Mouse (Mus musculus) kidney, adult 9 months (tissue): ENCODE measurements at regions not wholly inside any gene's neighbourhood (a gene's known extent, or its start where the extent isn't known, plus 50 kb on each side); places are given as distances from the start of the nearest gene placed in this dataset.
A peak's percentile ranks its signal among the peaks of the same experiment; 100 is the strongest.

Source experiments
- DNase-seq: peaks from one replicate; pipeline ENCODE4 v3.0.0; 2022

DNA sequence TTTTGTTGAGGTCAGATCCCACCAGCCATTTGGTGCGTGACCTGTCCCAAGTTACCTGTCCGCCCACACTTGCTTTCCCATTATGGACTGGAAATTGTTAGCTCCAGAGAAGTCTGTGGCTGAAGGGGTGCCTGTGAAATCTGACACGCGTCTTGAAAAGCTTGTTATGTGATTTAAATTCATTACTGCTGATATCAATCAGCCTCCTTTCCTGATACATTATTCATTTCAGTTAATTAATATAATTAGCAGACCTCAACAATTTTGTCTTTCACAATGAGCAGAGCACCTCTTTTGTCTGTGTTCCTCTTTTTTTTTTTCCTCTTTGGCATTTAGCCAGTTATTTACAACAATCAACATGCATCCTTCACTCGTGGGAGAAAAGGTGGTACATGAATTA lies 58.6 kb upstream of the Grip1 start:
- no peak for DNase-seq

DNA sequence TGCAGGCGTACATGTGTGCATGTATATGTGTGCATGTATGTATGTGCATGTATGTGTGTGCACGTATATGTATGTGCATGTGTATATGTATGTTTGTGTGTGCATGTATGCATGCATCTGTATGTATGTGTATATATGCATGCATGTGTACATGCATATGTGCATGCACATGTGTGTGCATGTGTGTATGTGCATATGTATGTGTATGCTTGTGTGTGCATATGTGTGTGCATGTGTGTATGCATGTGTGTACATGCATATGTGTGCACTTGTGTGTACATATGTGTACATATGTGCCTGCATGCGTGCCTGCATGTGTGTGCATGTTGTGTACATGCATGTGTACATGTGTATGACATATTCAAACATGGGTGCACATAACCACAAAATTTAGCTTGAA lies 65.7 kb upstream of the Grip1 start:
- no peak for DNase-seq

DNA sequence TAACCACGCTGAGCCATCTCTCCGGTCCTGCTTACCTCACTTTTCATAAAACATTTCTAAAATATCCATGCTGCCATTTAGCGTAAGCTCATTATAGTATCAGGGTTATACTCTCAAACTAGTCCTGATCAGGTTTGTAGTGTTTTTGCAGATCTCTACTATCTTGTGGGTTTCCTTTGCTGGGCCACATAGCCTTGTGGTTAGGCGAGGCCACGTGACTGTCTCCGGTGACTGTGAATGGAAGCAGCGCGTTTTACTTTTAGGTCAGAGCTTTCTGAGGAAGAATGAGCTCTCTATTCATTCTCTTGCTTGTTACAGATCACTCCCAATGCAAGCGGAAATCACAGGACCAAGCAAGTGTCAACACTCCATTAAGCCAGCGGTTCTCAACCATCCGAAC lies 71.4 kb upstream of the Grip1 start:
- DNase-seq = no peak

DNA sequence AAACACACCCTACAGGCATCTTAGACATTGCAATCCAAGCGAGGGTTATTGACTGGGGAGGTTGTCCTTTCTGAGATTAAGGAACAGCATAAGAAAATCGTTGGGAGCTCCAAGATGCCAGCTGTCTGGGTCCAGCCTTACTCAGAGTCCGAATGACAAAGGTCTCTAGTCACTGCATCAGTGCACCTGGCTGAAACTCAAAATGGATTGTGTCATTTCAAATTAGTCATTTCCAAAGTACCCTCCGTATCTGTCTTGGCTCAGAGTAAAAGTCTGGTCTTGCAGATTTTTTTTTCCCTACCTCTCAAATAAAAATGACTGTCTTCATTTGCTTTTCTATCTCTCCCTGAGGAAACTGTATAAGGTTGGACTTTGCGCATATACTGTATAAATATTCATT lies 85.1 kb upstream of the Grip1 start:
- peak; percentile 14 for DNase-seq

DNA sequence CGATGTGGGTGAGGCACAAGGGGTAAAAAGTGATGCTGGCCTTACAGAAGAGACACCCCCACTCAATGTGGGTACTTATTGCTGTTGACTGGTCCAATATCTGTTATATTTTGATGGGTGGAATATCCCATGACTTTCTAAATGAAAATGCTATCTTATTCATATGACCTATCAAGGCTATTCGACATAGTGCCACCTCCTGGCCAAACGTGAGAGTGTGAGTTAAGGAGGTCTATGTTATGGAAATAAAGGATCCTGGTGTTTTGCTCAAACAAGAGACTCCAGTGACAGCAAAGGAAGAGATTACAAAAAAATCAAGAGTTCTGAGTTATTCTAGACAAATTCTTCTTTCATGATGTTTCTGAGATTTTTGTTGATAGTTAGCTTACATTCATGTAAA lies 90.0 kb upstream of the Grip1 start:
- DNase-seq = peak; percentile 51

DNA sequence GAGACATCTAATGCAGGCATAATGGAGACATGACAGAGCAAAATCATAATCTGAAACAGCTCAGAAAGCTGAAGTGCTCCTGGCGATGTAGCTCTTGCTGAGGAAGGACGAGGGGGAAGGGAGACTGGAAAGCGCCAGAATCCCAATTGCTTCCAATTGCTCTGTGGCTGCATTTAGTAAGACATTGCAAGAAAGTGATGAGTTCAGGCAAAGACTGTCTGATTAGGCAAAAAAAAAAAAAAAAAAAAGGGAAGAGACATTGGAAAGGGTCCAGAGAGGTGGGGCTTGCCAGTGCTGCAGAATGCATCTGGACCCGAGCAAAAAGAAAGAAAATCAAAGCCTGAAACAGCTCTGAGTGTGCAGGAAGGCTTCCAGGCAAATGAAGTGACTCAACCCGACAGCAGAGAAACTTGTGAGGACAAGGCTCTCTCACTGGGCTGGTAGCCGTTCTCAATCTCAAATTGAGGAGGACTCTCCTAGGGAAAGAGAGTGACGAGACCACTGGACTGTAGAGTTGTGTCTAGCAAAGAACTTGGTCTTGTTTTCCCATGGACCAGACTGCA lies 94.8 kb upstream of the Grip1 start:
- no peak for DNase-seq

DNA sequence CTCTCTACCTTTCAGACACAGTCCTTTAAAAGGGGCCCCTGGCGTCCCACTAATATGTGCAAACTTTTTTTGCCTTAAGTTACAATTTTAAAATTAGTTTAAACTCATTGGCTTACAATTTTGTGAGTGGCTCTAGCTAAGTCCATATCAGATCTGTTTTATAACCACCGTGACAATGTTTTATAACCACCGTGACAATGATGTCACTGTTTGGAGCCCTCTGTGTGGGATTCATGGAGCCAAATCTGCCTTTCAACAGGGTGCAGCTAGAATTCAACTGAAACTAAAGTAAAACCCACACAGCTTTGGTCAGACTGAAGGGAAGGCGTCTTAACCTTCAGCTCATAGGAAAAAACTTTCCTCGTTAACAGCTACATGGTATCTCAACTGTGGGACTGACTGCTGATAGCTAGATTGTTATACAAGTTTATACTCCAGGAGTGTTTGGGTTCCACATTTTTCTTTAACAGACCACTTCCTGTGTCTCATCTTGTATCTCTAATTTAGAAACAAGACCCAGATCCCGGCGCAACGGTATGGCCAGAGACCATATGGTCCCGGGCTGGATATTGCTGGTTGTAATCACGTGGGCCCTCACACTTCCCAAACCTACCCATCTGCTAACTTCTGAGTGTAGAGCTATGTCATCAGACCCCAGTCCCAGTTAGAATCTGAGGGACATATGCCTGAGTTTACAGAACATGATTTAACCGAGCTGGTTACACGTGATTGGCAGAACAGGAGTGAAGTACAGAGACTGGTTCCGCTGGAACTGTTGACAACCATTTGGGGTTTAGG lies 102.7 kb upstream of the Cand1 start:
- no peak for DNase-seq

DNA sequence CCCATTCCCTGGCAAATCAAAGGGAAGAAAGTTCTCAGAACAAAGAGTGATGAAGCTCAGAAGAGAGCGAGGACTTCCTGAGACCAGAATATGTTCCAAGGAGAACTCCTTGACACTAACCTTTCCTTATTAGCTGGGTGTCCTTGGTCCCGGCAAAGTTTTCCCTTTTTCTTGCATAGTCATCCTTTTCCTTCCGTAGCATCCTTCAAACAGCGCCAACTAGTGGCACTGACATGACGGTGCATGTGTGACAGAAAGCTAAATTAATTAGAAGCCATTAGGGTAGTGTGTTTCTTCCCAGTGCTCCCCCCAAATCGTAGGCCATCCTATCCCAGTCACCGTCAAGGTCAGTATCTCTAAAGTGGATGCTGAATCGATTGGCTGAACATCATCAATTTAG lies 100.5 kb upstream of the Cand1 start:
- DNase-seq = no peak

DNA sequence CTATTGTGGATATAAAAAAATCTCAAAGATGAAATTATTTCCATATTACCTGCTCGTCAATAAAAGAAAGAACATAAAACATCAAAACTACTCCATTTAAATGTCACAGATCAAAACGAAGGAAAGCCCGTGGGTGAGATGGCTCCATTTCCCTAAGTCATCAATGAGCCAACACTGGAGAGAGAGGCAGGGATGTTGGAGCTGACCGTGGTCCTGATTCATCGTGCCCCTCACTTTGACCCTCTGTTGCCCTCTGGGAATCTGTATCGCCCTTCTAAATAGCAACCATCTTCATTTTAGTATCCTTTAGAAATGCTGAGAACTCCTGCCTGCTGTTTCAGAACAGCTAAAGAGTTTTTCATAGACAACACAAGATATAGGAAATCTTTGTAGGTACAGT lies 87.1 kb upstream of the Cand1 start:
- DNase-seq = no peak

DNA sequence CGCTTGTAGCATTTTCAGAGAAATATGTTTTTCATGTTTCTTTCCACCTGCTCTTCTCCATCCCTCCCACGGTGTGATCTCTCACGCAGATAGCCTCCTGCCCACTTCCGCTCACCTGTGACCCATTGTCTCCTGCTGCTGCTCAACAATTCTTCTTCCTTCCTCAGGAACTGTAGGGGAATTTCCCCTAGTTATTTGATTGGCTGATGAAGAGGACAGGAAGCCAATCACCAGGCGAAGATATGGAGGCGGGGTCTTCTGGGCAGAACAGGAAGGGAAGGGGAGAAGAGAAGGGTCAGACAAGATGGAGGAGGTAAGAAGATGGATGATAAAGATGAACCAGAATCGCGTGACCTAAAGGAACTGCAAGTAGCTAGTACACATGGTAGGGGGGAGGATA lies 80.1 kb upstream of the Cand1 start:
- no peak for DNase-seq

DNA sequence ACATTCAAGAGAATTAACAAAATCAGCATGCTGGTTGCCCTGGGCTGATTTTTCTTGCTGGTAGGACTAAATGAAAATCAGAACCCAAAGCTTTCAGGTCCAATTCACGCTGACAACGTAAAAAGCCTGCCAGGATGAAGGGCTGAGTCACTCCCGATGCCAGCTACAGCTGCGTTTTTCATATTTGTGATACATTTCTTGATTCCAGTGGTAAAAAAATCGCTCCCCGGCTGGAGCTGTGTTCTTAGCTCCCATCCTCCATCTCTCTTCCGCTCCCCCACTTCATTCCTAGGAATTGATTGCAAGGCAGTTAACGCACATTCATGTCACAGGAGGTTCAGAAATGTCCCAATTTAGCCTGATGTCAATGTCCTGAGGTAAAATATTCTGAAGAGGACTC lies 78.6 kb upstream of the Cand1 start:
- no peak for DNase-seq

DNA sequence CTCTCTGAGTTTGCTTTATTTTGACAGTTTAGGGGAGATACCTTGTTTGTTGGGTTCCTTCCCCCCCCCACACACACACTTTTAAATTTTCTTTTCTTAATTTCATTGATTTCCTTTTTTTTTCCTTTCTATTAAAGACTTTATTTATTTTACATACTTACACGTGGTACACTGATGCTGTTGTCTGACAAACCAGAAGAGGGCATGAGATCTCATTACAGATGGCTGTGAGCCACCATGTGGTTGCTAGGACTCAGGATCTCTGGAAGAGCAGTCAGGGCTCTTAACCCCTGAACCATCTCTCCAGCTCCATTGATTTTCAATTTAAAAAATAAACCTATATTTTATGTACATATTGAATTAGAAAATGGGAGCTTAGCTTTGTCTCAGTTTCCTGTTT lies 71.7 kb upstream of the Cand1 start:
- DNase-seq = no peak

DNA sequence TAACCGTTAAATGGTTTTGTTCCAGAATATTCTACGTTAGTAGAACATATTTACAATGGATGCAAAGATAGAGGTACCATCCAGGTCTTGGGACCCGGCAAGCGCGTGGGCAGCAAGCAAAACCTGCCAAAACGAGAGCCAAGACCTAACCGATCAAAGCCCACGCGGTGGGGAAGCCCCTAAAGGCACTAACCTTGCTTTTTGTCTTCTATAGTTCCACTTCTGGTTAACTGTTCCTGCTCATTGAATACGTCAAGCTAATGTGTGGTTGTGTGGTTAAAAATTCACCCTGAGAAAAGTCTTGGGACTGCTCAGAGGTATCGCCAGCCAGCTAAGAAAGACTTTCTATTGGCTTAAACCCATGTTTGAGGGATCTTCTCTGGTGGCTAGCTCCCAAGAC lies 55.9 kb upstream of the Cand1 start:
- peak; percentile 44 for DNase-seq

DNA sequence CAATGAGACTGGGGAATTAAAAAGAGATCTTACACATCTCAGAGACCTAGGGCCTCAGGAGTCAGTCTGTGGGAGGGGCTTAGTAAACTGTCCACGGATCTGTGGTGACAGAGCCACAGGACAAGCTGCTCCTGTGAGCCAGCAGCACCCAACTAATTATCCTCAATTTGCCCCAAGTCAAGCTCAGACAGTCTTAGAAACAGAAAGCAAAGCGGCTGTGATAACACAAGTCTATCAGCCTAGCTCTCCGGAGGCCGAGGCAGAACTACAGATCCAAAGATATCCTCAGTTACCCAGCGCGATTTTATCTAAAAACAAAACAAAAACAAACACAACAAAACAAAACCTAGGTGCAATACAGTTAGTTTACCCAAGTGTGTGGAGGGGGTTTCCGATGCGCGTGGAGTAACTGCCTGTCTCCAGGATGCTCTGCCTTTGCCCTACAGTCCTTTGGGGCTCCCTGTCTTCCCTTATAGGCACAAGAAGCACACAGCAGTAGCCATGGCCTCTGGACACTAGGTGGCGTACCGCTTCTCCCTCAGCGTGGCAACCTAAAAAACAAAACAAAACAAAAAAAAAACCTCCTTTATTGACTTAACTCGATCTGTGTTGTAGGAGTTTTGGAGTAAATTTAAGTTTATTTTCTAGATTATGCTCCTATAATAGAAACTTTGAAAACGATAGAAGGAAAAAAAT lies 54.7 kb upstream of the Cand1 start:
- peak; percentile 48 for DNase-seq

DNA sequence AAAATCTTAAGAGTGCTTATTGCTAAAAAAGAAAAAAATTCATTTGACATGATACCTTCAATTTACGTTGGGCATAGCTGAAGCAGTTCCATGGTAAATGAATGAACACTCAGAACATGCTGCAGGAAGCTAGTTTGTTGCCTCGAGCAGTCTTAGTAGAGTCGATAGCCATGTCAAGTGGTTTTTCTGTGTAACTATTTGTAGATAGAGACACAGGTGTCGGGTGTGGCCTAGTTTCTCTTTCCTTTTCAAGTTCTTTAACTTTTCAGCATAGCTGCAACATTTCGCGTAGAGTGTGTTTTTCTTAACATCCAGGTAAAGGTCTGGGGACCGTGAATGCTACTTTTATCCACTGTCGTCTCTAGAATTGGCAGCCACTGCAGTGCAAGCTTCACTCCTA lies 53.5 kb upstream of the Cand1 start:
- no peak for DNase-seq
